Mouse (Mus musculus): ENCODE results near the gene Pde4d.
A peak's percentile ranks its signal among the peaks of the same experiment; 100 is the strongest.

Pde4d gene

DNA sequence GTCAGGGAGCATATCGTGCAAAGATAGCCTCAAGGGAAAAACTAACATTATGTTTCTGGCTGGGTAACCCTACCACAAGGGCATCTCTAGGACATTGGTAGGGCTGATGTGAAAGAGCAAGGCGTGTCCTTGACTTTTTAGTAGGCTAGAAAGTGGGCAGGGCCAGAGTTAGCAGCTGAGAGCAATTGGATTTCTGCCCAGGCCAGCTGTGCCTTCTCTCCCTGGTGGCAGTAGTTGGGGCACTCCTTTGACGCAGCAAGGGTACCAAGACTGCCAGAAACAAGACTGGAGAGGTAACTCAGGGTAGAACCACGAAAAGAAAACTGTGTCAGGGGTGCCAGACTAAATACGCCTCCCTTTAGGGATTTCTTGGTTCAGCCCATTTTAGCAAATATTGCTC is 1536.1 kb downstream of the Pde4d start:
- DNase-seq: peak; percentile 59 to 77

GRCm38 (mm10) chr13:109992775-109993505 is 1543.2 kb downstream of the Pde4d start:
- DNase-seq: peak; percentile 36 to 38

DNA sequence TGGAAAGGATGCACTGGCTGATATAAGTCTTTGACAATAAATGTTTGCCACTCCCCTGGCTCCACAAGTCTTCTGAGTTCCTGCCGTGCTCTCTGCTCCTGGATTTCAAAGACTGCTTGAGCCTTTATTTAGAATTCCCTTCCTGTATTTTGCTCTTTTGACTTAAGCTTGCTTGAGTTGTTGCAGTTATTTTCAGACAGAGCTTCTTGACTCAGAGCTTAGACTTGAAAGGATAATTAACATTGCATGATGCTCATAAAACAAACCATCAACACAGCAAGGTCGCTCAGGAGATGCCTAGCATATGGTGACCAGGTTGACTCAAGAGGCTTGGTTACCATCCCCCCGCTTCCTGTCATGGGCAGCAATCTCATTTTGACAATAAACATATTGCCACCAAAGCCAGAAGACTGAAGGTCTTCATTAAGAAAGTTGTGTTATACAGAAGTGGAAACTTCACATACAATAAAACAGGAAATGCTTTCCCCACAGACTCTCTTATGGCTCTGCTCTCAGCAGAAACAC is 1544.6 kb downstream of the Pde4d start:
- no peak for DNase-seq

GRCm38 (mm10) chr13:110002081-110002480 is 1552.3 kb downstream of the Pde4d start:
- DNase-seq: no peak

All from kidney, adult 8-10 months (tissue).